25 mouse cellular contexts compared by ENCODE assay signal in genomic region chr4:123768234-123768633, GRCm38 (mm10). TPM values are rescaled to one million over a fixed set of nuclear protein-coding genes. Genes with fewer than 3 reads are reported as not detected.
"Had no signal": no experiment of that assay in that cellular context is flagged by ENCODE, and none has a peak within 500 bp of the region (broad histone marks: within the 10 kb centered on the region; RNA-seq: fewer than 3 reads in every experiment).

No protein-coding gene starts in this region.

- H3K36me3 ChIP-seq: heart, embryonic 10.5 days; heart, embryonic 12.5 days; hindbrain, embryonic 10.5 days; hindbrain, embryonic 12.5 days; limb, embryonic 10.5 days; limb, embryonic 12.5 days; liver, embryonic 12.5 days had no signal

- H3K4me1 ChIP-seq: heart, embryonic 10.5 days; heart, embryonic 12.5 days; hindbrain, embryonic 10.5 days; hindbrain, embryonic 12.5 days; limb, embryonic 10.5 days; limb, embryonic 12.5 days; liver, embryonic 12.5 days had no signal

- H3K4me3 ChIP-seq: gastrocnemius, adult 2 months; heart, embryonic 10.5 days; heart, embryonic 12.5 days; hindbrain, embryonic 10.5 days; hindbrain, embryonic 12.5 days; layer of hippocampus, adult 2 months; left cerebral cortex, adult 2 months; limb, embryonic 10.5 days; limb, embryonic 12.5 days; liver, embryonic 12.5 days had no signal

- DNase-seq: gastrocnemius, adult 2 months; gastrocnemius, postnatal 10 days; gastrocnemius, postnatal 25 days; heart, adult 18-20 months; heart, postnatal 10 days; heart, postnatal 4 days; kidney, adult 18-20 months; kidney, adult 8-10 months; kidney, postnatal 10 days; kidney, postnatal 25 days; kidney, postnatal 4 days had no signal

- H3K27ac ChIP-seq: gastrocnemius, adult 2 months; heart, embryonic 10.5 days; hindbrain, embryonic 10.5 days; hindbrain, embryonic 12.5 days; hindbrain, embryonic 14.5 days; layer of hippocampus, adult 2 months; left cerebral cortex, adult 2 months; limb, embryonic 10.5 days; limb, embryonic 12.5 days; liver, embryonic 12.5 days; liver, embryonic 14.5 days had no signal

- H3K27me3 ChIP-seq: heart, embryonic 12.5 days; hindbrain, embryonic 12.5 days; limb, embryonic 12.5 days; liver, embryonic 12.5 days had no signal

RNA-seq across cellular contexts. Expression of gene Rhbdl2, which starts 19.4 kb away (rescaled TPM):
- total RNA-seq: gastrocnemius, adult 2 months; granulocyte monocyte progenitor cell, adult 5-6 weeks; heart, adult 18-20 months; heart, postnatal 25 days had no signal
- polyA plus RNA-seq: liver, adult 2 months; liver, embryonic 12.5 days; liver, embryonic 14.5 days had no signal
